Mouse (Mus musculus): ENCODE results near the gene Hyls1. TPM values are rescaled to one million over a fixed set of nuclear protein-coding genes. Genes with fewer than 3 reads are reported as not detected.

The Hyls1 gene
- total and polyA plus RNA-seq, 3 experiments, result 0.68 to 2.0 (median 1.5) TPM

- H3K4me1 ChIP-seq (ENCODE audit: control insufficient read depth, insufficient read depth, low read length), result no peaks in the 10 kb centered on the region; the same call in 1 of the 2 replicates
- 73% methylated on average over 6 of the region's 6 CpGs for WGBS
- no peak overlapping the region for H3K9ac ChIP-seq (ENCODE audit: low read depth, low read length)
- no peak for TF ChIP-seq CTCF (IDR thresholded peaks at IDR 0.05)
- no peak for TF ChIP-seq EP300 (IDR thresholded peaks at IDR 0.05; ENCODE audit: insufficient read depth, low read depth, low read length)
- TF ChIP-seq POLR2A (IDR thresholded peaks at IDR 0.05; ENCODE audit: insufficient read depth, low read depth, low read length), result no peak
- no peak for DNase-seq
- no peaks in the 10 kb centered on the region for H3K79me2 ChIP-seq (replicated peaks; ENCODE audit: control insufficient read depth, insufficient read depth, low read length)
- H3K4me3 ChIP-seq, result no peak overlapping the region
- H3K36me3 ChIP-seq (ENCODE audit: control insufficient read depth, insufficient read depth, low read length), result no peaks in the 10 kb centered on the region
- no peaks in the 10 kb centered on the region for H3K27me3 ChIP-seq (ENCODE audit: control insufficient read depth, insufficient read depth, low read length)
- intact Hi-C loops (cut with DNase I), result loop anchor here (5.0 kb wide), 1 partner anchor 98 kb away; the partner anchor contains the start of gene Cdon
- H3K27ac ChIP-seq, result no peak overlapping the region
These were observed 49.4 kb downstream of the Hyls1 start for GRCm38 (mm10) chr9:35520631-35521348.

GRCm38 (mm10) chr9:35518169-35518568 lies 52.0 kb downstream of the Hyls1 start, which contains the start of gene Gm1113:
TSS of gene Gm1113 (minus strand) at chr9:35518269.
- 86% methylated on average over 3 of the region's 3 CpGs for WGBS
- H3K4me3 ChIP-seq, result no peak within 1 kb of the TSS
- intact Hi-C loops (cut with DNase I), result no loop called here

GRCm38 (mm10) chr9:35516711-35517110 lies 53.5 kb downstream of the Hyls1 start:
- TF ChIP-seq EP300 (IDR thresholded peaks at IDR 0.05; ENCODE audit: insufficient read depth, low read depth, low read length), result no peak
- no peak for TF ChIP-seq CTCF (IDR thresholded peaks at IDR 0.05)
- TF ChIP-seq POLR2A (IDR thresholded peaks at IDR 0.05; ENCODE audit: insufficient read depth, low read depth, low read length), result no peak
- intact Hi-C loops (cut with DNase I), result no loop called here
- Histone ChIP-seq H3K9ac (ENCODE audit: low read depth, low read length) (no peak overlapping the region), H3K4me1 (ENCODE audit: control insufficient read depth, insufficient read depth, low read length) (no peaks in the 10 kb centered on the region), H3K27ac (no peak overlapping the region), H3K27me3 (ENCODE audit: control insufficient read depth, insufficient read depth, low read length) (no peaks in the 10 kb centered on the region), H3K79me2 (replicated peaks; ENCODE audit: control insufficient read depth, insufficient read depth, low read length) (no peaks in the 10 kb centered on the region), H3K36me3 (ENCODE audit: control insufficient read depth, insufficient read depth, low read length) (no peaks in the 10 kb centered on the region), H3K4me3 (no peak overlapping the region)
- DNase-seq, result no peak
- 93% methylated on average over 16 of the region's 16 CpGs for WGBS

More at GRCm38 (mm10) chr9:35518169-35518568, 52.0 kb downstream of the Hyls1 start, which contains the start of gene Gm1113:
- Histone ChIP-seq H3K79me2 (replicated peaks; ENCODE audit: control insufficient read depth, insufficient read depth, low read length) (no peaks in the 10 kb centered on the region), H3K27ac (no peak within 1 kb of the TSS), H3K36me3 (ENCODE audit: control insufficient read depth, insufficient read depth, low read length) (no peaks in the 10 kb centered on the region), H3K9ac (ENCODE audit: low read depth, low read length) (no peak within 1 kb of the TSS), H3K27me3 (ENCODE audit: control insufficient read depth, insufficient read depth, low read length) (no peaks in the 10 kb centered on the region), H3K4me1 (ENCODE audit: control insufficient read depth, insufficient read depth, low read length) (no peaks in the 10 kb centered on the region; the same call in 1 of the 2 replicates)
- no peak for TF ChIP-seq CTCF (IDR thresholded peaks at IDR 0.05)
- TF ChIP-seq POLR2A (IDR thresholded peaks at IDR 0.05; ENCODE audit: insufficient read depth, low read depth, low read length), result no peak
- TF ChIP-seq EP300 (IDR thresholded peaks at IDR 0.05; ENCODE audit: insufficient read depth, low read depth, low read length), result no peak
- DNase-seq, result no peak

- Histone ChIP-seq H3K36me3 (ENCODE audit: control insufficient read depth, insufficient read depth, low read length) (no peaks in the 10 kb centered on the region), H3K27me3 (ENCODE audit: control insufficient read depth, insufficient read depth, low read length) (no peaks in the 10 kb centered on the region), H3K4me1 (ENCODE audit: control insufficient read depth, insufficient read depth, low read length) (no peaks in the 10 kb centered on the region), H3K4me3 (no peak overlapping the region), H3K9ac (ENCODE audit: low read depth, low read length) (no peak overlapping the region), H3K27ac (no peak overlapping the region), H3K79me2 (replicated peaks; ENCODE audit: control insufficient read depth, insufficient read depth, low read length) (no peaks in the 10 kb centered on the region)
- intact Hi-C loops (cut with DNase I), result no loop called here
- 78% methylated on average over 5 of the region's 5 CpGs for WGBS
- DNase-seq, result no peak
- no peak for TF ChIP-seq POLR2A (IDR thresholded peaks at IDR 0.05; ENCODE audit: insufficient read depth, low read depth, low read length)
- TF ChIP-seq CTCF (IDR thresholded peaks at IDR 0.05), result no peak
- TF ChIP-seq EP300 (IDR thresholded peaks at IDR 0.05; ENCODE audit: insufficient read depth, low read depth, low read length), result no peak
These were observed 54.0 kb downstream of the Hyls1 start for GRCm38 (mm10) chr9:35516182-35516581.

GRCm38 (mm10) chr9:35513900-35514299 lies 56.3 kb downstream of the Hyls1 start:
- no peak for TF ChIP-seq POLR2A (IDR thresholded peaks at IDR 0.05; ENCODE audit: insufficient read depth, low read depth, low read length)
- no peak for TF ChIP-seq EP300 (IDR thresholded peaks at IDR 0.05; ENCODE audit: insufficient read depth, low read depth, low read length)
- no peak overlapping the region for H3K4me3 ChIP-seq
- no peaks in the 10 kb centered on the region for H3K36me3 ChIP-seq (ENCODE audit: control insufficient read depth, insufficient read depth, low read length)
- H3K27ac ChIP-seq, result no peak overlapping the region
- no peak for DNase-seq
- no peaks in the 10 kb centered on the region for H3K27me3 ChIP-seq (ENCODE audit: control insufficient read depth, insufficient read depth, low read length)
- 74% methylated on average over 4 of the region's 4 CpGs for WGBS
- no peak overlapping the region for H3K9ac ChIP-seq (ENCODE audit: low read depth, low read length)
- no peaks in the 10 kb centered on the region for H3K79me2 ChIP-seq (replicated peaks; ENCODE audit: control insufficient read depth, insufficient read depth, low read length)
- intact Hi-C loops (cut with DNase I), result no loop called here
- no peaks in the 10 kb centered on the region for H3K4me1 ChIP-seq (ENCODE audit: control insufficient read depth, insufficient read depth, low read length)

Other genes with a start within 250 kb of the Hyls1 start
- 10 to 100 TPM in 1 of 2 experiments, 1 to 10 TPM in 1; 9.7 to 10.2 TPM for gene Cdon, start 149.3 kb downstream of the Hyls1 start, total RNA-seq (2021)
- 6.0 and 10.9 TPM in 2 replicates for gene Cdon, start 149.3 kb downstream of the Hyls1 start, polyA plus RNA-seq (2012; rRNA removed)
- gene Gm1113, start 52.1 kb downstream of the Hyls1 start, total RNA-seq (2021), result not detected
- gene Gm1113, start 52.1 kb downstream of the Hyls1 start, polyA plus RNA-seq (2012; rRNA removed), result not detected in 2 replicates
- gene Ddx25, start 11.9 kb downstream of the Hyls1 start, total RNA-seq (2021), result not detected
- gene Ddx25, start 11.9 kb downstream of the Hyls1 start, polyA plus RNA-seq (2012; rRNA removed), result 0.04 and 0.06 TPM in 2 replicates
- 1 to 10 TPM; 6.0 to 6.3 TPM for gene Pus3, start 11.8 kb downstream of the Hyls1 start, total RNA-seq (2021)
- 1.8 and 4.1 TPM in 2 replicates for gene Pus3, start 11.8 kb downstream of the Hyls1 start, polyA plus RNA-seq (2012; rRNA removed)
- not detected for gene Pate2, start 114 bp downstream of the Hyls1 start, total RNA-seq (2021)
- gene Pate2, start 114 bp downstream of the Hyls1 start, polyA plus RNA-seq (2012; rRNA removed), result 0.06 TPM in 1 of 2 replicates, not detected in the other
- not detected for gene Pate4, start 41.5 kb upstream of the Hyls1 start, total RNA-seq (2021)
- gene Pate4, start 41.5 kb upstream of the Hyls1 start, polyA plus RNA-seq (2012; rRNA removed), result not detected in 2 replicates
- gene Pate3, start 77.8 kb upstream of the Hyls1 start, total RNA-seq (2021), result not detected
- gene Pate3, start 77.8 kb upstream of the Hyls1 start, polyA plus RNA-seq (2012; rRNA removed), result not detected in 2 replicates
- not detected for gene Pate1, start 117.0 kb upstream of the Hyls1 start, total RNA-seq (2021)
- gene Pate1, start 117.0 kb upstream of the Hyls1 start, polyA plus RNA-seq (2012; rRNA removed), result not detected in 2 replicates
- not detected for gene Gm17677, start 170.7 kb upstream of the Hyls1 start, total RNA-seq (2021)
- gene Gm17677, start 170.7 kb upstream of the Hyls1 start, polyA plus RNA-seq (2012; rRNA removed), result not detected in 2 replicates
- not detected for gene Gm17727, start 207.7 kb upstream of the Hyls1 start, total RNA-seq (2021)
- gene Gm17727, start 207.7 kb upstream of the Hyls1 start, polyA plus RNA-seq (2012; rRNA removed), result not detected in 2 replicates
- gene Gm27235, start 219.7 kb upstream of the Hyls1 start, total RNA-seq (2021), result not detected
- not detected in 2 replicates for gene Gm27235, start 219.7 kb upstream of the Hyls1 start, polyA plus RNA-seq (2012; rRNA removed)
- gene D730048I06Rik, start 219.7 kb upstream of the Hyls1 start, total RNA-seq (2021), result not detected
- not detected in 2 replicates for gene D730048I06Rik, start 219.7 kb upstream of the Hyls1 start, polyA plus RNA-seq (2012; rRNA removed)